Mouse (Mus musculus) cortical plate, adult 2 months (tissue): ENCODE results near the gene Srsf1. TPM values are rescaled to one million over a fixed set of nuclear protein-coding genes. Genes with fewer than 3 reads are reported as not detected.

Source experiments
- H3K27ac ChIP-seq: fragments of 200-500 bp; 2 replicates; pipeline ENCODE4 v1.5.1; 2012; ENCODE audit warnings: low read length, control low read depth, inconsistent platforms; ENCODE audit not compliant: insufficient read depth
- H3K4me1 ChIP-seq: fragments of 200-500 bp; 2 replicates; pipeline ENCODE4 v1.6.1; 2011; ENCODE audit warnings: low read length; ENCODE audit not compliant: control insufficient read depth, insufficient read depth
- H3K4me3 ChIP-seq: fragments of 200-500 bp; 2 replicates; pipeline ENCODE4 v1.5.1; 2011; ENCODE audit warnings: mild to moderate bottlenecking, low read length, control low read depth; ENCODE audit not compliant: insufficient read depth
- CTCF ChIP-seq: fragments of 200-500 bp; IDR thresholded peaks from 2 replicates; pipeline ENCODE4 v1.5.1; 2011; ENCODE audit warnings: mild to moderate bottlenecking, control low read depth, low read length; ENCODE audit not compliant: insufficient read depth; ENCODE audit errors: extremely low read depth
- POLR2A ChIP-seq: fragments of 200-500 bp; IDR thresholded peaks from 2 replicates; pipeline ENCODE4 v1.6.1; 2011; ENCODE audit warnings: mild to moderate bottlenecking, low read length, control low read depth; ENCODE audit not compliant: insufficient read depth; ENCODE audit errors: extremely low read depth
- polyA plus RNA-seq: library from polyadenylated mRNA; depleted of rRNA; stranded (reverse); fragments of >200 nt; gene quantifications from 2 replicates; pipeline ENCODE4 v1.2.3, GENCODE M21; 2012; rRNA removed

Srsf1 gene
- polyA plus RNA-seq, 1 experiment = 229 TPM

DNA sequence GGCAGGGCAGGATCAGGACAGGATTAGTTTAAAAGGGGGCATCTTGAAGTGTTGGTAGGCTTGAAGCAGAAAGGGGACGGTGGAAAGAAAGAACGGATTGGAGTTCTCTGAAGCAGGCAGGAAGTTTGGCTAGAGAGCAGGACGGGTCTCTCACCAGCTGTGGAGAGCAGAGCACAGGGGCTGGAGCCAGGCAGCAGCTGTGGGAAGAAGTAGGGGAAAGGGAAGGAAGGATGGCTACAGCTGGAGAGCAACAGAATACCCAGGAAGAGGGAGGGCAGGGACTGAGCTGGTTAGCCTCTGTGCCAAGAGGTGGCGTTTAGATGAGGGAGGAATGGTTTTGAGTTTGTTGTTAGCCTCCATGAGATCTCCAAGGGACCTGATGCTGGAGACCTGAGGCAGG lies 50.0 kb downstream of the Srsf1 start:
- no peak overlapping the region for H3K27ac ChIP-seq
- H3K4me1 ChIP-seq = no peaks in the 10 kb centered on the region
- TF ChIP-seq CTCF (no peak), POLR2A (0 out of 2 replicates have a peak, but pooled peaks have one; percentile 9)
- H3K4me3 ChIP-seq = no peak overlapping the region

DNA sequence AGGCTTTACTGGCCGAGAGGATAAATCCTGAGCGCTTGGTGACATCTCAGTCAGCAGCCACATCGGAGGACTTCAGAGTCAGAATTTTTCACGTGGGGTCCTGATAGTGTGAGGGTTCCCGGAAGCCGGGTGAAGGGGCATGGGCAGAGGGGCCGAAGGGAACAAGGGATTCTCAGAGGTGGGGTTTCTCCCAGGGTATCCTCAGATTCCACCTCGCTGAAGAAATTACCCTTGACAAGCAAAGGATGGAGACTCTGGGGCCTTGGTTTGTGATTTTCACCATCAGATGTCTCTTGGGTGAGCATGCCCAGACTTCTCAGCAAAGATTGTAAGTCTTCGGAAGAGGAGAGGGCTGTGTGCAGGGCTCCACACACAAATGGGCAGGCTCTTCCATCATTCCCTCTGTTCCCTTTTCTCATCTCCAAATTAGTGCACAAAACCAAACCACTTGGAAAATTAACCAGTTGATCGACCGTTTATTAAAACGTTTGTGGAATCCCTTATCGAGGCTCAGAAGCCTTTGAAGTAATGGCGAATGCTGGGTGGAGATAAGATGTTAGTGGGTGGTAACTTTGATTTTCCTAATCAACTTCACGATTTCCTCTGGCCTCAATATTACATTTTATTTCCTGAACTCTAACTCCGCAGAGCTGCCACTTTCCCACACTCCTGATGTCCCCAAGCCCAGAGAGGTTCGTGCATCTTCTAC lies 51.0 kb downstream of the Srsf1 start, which contains the start of gene Cuedc1:
Gene Cuedc1, plus strand, starts transcription at position 38 of the 709 bp plus-strand sequence.
- TF ChIP-seq CTCF (no peak), POLR2A (no peak)
- H3K27ac ChIP-seq = peak within 1 kb of the TSS; percentile 48
- H3K4me1 ChIP-seq = no peaks in the 10 kb centered on the region
- H3K4me3 ChIP-seq = peak within 1 kb of the TSS; percentile 46

DNA sequence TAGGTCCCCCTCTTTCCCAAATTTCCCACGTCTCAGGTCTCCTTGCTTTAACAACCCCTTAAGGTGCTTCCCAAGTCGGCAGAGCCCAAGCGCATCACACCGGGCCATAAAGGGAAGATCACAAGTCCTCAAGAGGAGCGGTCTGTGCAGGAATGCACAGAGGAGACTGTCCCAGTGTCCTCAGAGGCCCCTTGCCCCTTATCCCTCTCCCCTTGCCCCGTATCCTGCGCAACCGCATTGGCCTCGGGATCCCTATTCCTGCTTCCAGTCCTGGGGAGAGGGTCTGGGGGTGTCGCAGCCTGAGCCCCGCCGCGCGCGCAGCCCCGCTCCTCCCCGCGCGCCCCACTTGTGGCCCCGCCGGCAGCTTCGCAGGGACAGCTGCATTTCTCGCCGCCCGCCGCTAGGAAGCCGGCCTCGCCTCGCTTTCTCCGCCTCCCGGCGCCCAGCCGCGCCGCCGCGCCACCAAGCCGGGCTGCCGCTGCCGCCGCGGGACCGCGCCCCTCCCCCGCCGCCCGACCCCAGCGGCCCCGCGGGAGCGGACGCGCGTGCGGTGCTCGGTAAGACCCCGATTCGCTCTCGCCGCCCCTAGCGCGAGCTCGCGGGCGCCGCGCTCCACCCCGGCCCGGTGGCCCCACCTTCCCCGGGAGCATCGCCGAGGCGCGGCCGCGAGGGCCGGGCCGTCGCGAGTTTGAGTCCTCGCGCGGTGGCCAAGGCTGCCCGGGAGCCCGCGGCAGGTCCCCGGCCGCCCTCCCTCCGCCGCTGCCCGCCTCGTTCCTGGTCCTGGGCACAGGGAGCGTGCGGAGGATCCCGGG lies 51.8 kb downstream of the Srsf1 start:
- no peak for TF ChIP-seq CTCF
- TF ChIP-seq POLR2A = no peak
- peak overlapping the region; percentile 46 for H3K4me3 ChIP-seq

DNA sequence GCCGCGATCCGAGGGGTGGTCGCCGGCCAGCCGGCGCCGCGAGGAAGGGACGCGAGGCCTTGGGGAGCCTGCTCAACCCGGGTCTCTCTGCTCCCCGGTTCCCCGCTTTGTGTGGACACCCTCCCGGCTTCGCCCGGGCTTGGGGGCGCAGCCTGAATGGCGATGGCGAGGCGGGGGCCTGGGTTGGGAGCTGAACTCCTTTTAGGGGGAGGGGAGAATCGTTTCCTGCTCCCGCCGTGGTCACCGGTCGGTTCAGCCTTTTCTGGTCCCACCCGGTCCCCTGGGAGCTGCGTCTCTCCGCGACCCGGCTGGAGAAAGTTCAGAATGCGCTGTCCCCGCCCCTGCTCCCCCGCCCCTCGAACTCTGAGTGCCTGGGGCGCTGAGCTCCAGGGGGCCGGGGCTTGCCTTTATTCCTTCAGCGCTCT lies 52.4 kb downstream of the Srsf1 start:
- H3K27ac ChIP-seq = peak overlapping the region; percentile 40

More for the DNA sequence above, 51.8 kb downstream of the Srsf1 start:
- Histone ChIP-seq H3K27ac (peak overlapping the region; percentile 40), H3K4me1 (no peaks in the 10 kb centered on the region)

DNA sequence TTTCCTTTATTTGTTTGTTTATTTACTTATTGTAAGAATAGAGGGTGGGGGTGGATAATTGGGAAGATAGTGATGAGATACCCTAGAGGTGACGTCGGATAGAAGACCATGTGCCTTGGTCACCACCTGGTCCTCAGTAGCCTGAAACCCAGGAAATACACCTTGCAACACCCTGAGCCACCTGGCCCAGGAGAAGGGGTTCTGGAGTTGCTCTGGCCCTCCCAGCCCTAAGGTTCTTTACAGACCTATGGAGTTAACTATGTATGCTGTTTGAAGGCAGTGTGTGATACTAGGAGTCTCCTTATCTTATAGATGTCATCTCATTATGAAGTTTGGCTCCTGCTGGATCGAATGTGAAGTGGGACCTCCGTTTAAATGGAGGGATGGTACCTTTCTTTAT lies 53.0 kb downstream of the Srsf1 start:
- Histone ChIP-seq H3K4me1 (no peaks in the 10 kb centered on the region), H3K27ac (no peak overlapping the region), H3K4me3 (peak overlapping the region; percentile 46; the same call in 1 of the 2 replicates)
- TF ChIP-seq POLR2A (no peak), CTCF (no peak)

More for the DNA sequence above, 52.4 kb downstream of the Srsf1 start:
- Histone ChIP-seq H3K4me1 (no peaks in the 10 kb centered on the region), H3K4me3 (peak overlapping the region; percentile 46)
- TF ChIP-seq CTCF = no peak
- peak; percentile 50; the same call in 1 of the 2 replicates for TF ChIP-seq POLR2A

Other genes starting within 250 kb of the Srsf1 start
- gene Lpo, start 219.1 kb upstream of the Srsf1 start, polyA plus RNA-seq = 0.72 and 2.4 TPM in 2 replicates
- gene Mks1, start 194.2 kb upstream of the Srsf1 start, polyA plus RNA-seq = 9.8 and 11.8 TPM in 2 replicates
- 0.53 and 0.90 TPM in 2 replicates for gene Epx, start 171.8 kb upstream of the Srsf1 start, polyA plus RNA-seq
- gene Olfr462, start 155.1 kb upstream of the Srsf1 start, polyA plus RNA-seq = not detected in 2 replicates
- 0.04 TPM in 1 of 2 replicates, not detected in the other for gene Olfr463, start 150.0 kb upstream of the Srsf1 start, polyA plus RNA-seq
- 2.1 and 3.1 TPM in 2 replicates for gene Olfr464, start 126.4 kb upstream of the Srsf1 start, polyA plus RNA-seq
- gene Dynll2, start 59.8 kb upstream of the Srsf1 start, polyA plus RNA-seq = 396 and 411 TPM in 2 replicates
- 16.8 and 18.5 TPM in 2 replicates for gene Vezf1, start 20.9 kb downstream of the Srsf1 start, polyA plus RNA-seq
- 22.3 and 23.9 TPM in 2 replicates for gene Cuedc1, start 50.7 kb downstream of the Srsf1 start, polyA plus RNA-seq
- gene Mrps23, start 157.0 kb downstream of the Srsf1 start, polyA plus RNA-seq = 68.8 and 69.7 TPM in 2 replicates
- gene Ccdc182, start 246.7 kb downstream of the Srsf1 start, polyA plus RNA-seq = not detected in 2 replicates